Mouse (Mus musculus): ENCODE data around the gene Trpv6. TPM values are rescaled to one million over a fixed set of nuclear protein-coding genes. Genes with fewer than 3 reads are reported as not detected.

Trpv6 gene
- polyA plus RNA-seq, 1 experiment from 2014 or later = 0.90 TPM

- Histone ChIP-seq H3K4me3 (replicated peaks) (no peak overlapping the region), H3K36me3 (peaks cover 55% of the 10 kb centered on the region), H3K4me2 (replicated peaks) (no peak overlapping the region), H3K27ac (no peak overlapping the region), H3K9me3 (no peaks in the 10 kb centered on the region), H3K4me1 (replicated peaks) (no peaks in the 10 kb centered on the region), H3K27me3 (no peaks in the 10 kb centered on the region), H3K9ac (replicated peaks) (no peak overlapping the region)
- WGBS = 94% methylated on average over 9 of the region's 9 CpGs
- ATAC-seq = no peak
These were observed 15.9 kb downstream of the Trpv6 start for GRCm38 (mm10) chr6:41620173-41620798.

GRCm38 (mm10) chr6:41607637-41608036, 28.6 kb downstream of the Trpv6 start:
- ATAC-seq = no peak
- H3K27ac ChIP-seq = no peak overlapping the region
- no peaks in the 10 kb centered on the region for H3K27me3 ChIP-seq
- 0 out of 2 replicates have a peak overlapping the region, but pooled peaks have one; percentile 7 for H3K9ac ChIP-seq (replicated peaks)
- H3K36me3 ChIP-seq = no peaks in the 10 kb centered on the region
- peak overlapping the region; percentile 64 for H3K4me2 ChIP-seq (replicated peaks)
- WGBS = 68% methylated on average over 5 of the region's 5 CpGs
- H3K4me1 ChIP-seq (replicated peaks) = peaks cover 35% of the 10 kb centered on the region
- H3K9me3 ChIP-seq = no peaks in the 10 kb centered on the region
- H3K4me3 ChIP-seq (replicated peaks) = no peak overlapping the region

- Histone ChIP-seq H3K4me1 (replicated peaks) (peaks cover 35% of the 10 kb centered on the region), H3K27ac (no peak overlapping the region), H3K27me3 (no peaks in the 10 kb centered on the region), H3K4me3 (replicated peaks) (peak overlapping the region; percentile 77), H3K4me2 (replicated peaks) (peak overlapping the region; percentile 64), H3K36me3 (no peaks in the 10 kb centered on the region), H3K9ac (replicated peaks) (peak overlapping the region; percentile 92), H3K9me3 (no peaks in the 10 kb centered on the region)
- ATAC-seq = peak; percentile 12
- 6% methylated on average over 4 of the region's 4 CpGs for WGBS
These were observed 30.0 kb downstream of the Trpv6 start for GRCm38 (mm10) chr6:41606214-41606613.

- peaks cover 35% of the 10 kb centered on the region for H3K4me1 ChIP-seq (replicated peaks)
- H3K9ac ChIP-seq (replicated peaks) = peak overlapping the region; percentile 92
- H3K4me2 ChIP-seq (replicated peaks) = peak overlapping the region; percentile 64
- WGBS = under 1% methylated on average over 7 of the region's 7 CpGs
- H3K27ac ChIP-seq = peak overlapping the region; percentile 95
- H3K9me3 ChIP-seq = no peaks in the 10 kb centered on the region
- no peaks in the 10 kb centered on the region for H3K36me3 ChIP-seq
- no peaks in the 10 kb centered on the region for H3K27me3 ChIP-seq
- peak overlapping the region; percentile 77 for H3K4me3 ChIP-seq (replicated peaks)
- ATAC-seq = peak; percentile 68
These were observed 30.5 kb downstream of the Trpv6 start for GRCm38 (mm10) chr6:41605794-41606104.

GRCm38 (mm10) chr6:41605061-41605793, 31.0 kb downstream of the Trpv6 start, which contains the start of gene Ephb6:
TSS of gene Ephb6 (plus strand) at chr6:41605482.
- Histone ChIP-seq H3K27ac (peak within 1 kb of the TSS; percentile 95), H3K36me3 (no peaks in the 10 kb centered on the region), H3K9me3 (no peaks in the 10 kb centered on the region), H3K4me3 (replicated peaks) (peak within 1 kb of the TSS; percentile 77), H3K27me3 (no peaks in the 10 kb centered on the region), H3K4me1 (replicated peaks) (peaks cover 35% of the 10 kb centered on the region), H3K9ac (replicated peaks) (peak within 1 kb of the TSS; percentile 92), H3K4me2 (replicated peaks) (peak within 1 kb of the TSS; percentile 64)
- under 1% methylated on average over 67 of the region's 68 CpGs for WGBS
- ATAC-seq = peak; percentile 95

- H3K27me3 ChIP-seq = no peaks in the 10 kb centered on the region
- H3K4me1 ChIP-seq (replicated peaks) = peaks cover 32% of the 10 kb centered on the region
- H3K9ac ChIP-seq (replicated peaks) = peak overlapping the region; percentile 92
- ATAC-seq = peak; percentile 70
- H3K27ac ChIP-seq = peak overlapping the region; percentile 95
- H3K4me2 ChIP-seq (replicated peaks) = peak overlapping the region; percentile 64
- no peaks in the 10 kb centered on the region for H3K36me3 ChIP-seq
- peak overlapping the region; percentile 77 for H3K4me3 ChIP-seq (replicated peaks)
- under 1% methylated on average over 23 of the region's 23 CpGs for WGBS
- no peaks in the 10 kb centered on the region for H3K9me3 ChIP-seq
These were observed 31.7 kb downstream of the Trpv6 start for GRCm38 (mm10) chr6:41604401-41605050.

GRCm38 (mm10) chr6:41582189-41582588, 54.0 kb downstream of the Trpv6 start:
- H3K4me2 ChIP-seq (replicated peaks) = no peak overlapping the region
- no peaks in the 10 kb centered on the region for H3K27me3 ChIP-seq
- no peak for ATAC-seq
- no peak overlapping the region for H3K4me3 ChIP-seq (replicated peaks)
- H3K4me1 ChIP-seq (replicated peaks) = no peaks in the 10 kb centered on the region
- WGBS = 93% methylated on average over 1 of the region's 1 CpGs
- no peak overlapping the region for H3K27ac ChIP-seq
- no peak overlapping the region for H3K9ac ChIP-seq (replicated peaks)
- H3K9me3 ChIP-seq = peaks cover 3% of the 10 kb centered on the region; the same call in 1 of the 2 replicates
- H3K36me3 ChIP-seq = no peaks in the 10 kb centered on the region

GRCm38 (mm10) chr6:41581295-41581694, 54.9 kb downstream of the Trpv6 start:
- peak; percentile 74 for ATAC-seq
- 42% methylated on average over 7 of the region's 7 CpGs for WGBS
- H3K27ac ChIP-seq = no peak overlapping the region
- H3K9me3 ChIP-seq = peaks cover 3% of the 10 kb centered on the region; the same call in 1 of the 2 replicates
- H3K9ac ChIP-seq (replicated peaks) = no peak overlapping the region
- H3K4me3 ChIP-seq (replicated peaks) = no peak overlapping the region
- H3K27me3 ChIP-seq = no peaks in the 10 kb centered on the region
- H3K36me3 ChIP-seq = no peaks in the 10 kb centered on the region
- no peak overlapping the region for H3K4me2 ChIP-seq (replicated peaks)
- no peaks in the 10 kb centered on the region for H3K4me1 ChIP-seq (replicated peaks)

- Histone ChIP-seq H3K4me2 (replicated peaks) (no peak overlapping the region), H3K9ac (replicated peaks) (no peak overlapping the region), H3K36me3 (no peaks in the 10 kb centered on the region), H3K4me3 (replicated peaks) (no peak overlapping the region), H3K4me1 (replicated peaks) (no peaks in the 10 kb centered on the region), H3K9me3 (no peaks in the 10 kb centered on the region), H3K27me3 (no peaks in the 10 kb centered on the region), H3K27ac (no peak overlapping the region)
- 49% methylated on average over 5 of the region's 5 CpGs for WGBS
- ATAC-seq = peak; percentile 59; the same call in 1 of the 2 replicates
These were observed 58.9 kb downstream of the Trpv6 start for GRCm38 (mm10) chr6:41577297-41577696.

- 62% methylated on average over 5 of the region's 5 CpGs for WGBS
- Histone ChIP-seq H3K4me3 (replicated peaks) (no peak overlapping the region), H3K27me3 (no peaks in the 10 kb centered on the region), H3K9ac (replicated peaks) (no peak overlapping the region), H3K9me3 (no peaks in the 10 kb centered on the region), H3K4me1 (replicated peaks) (no peaks in the 10 kb centered on the region), H3K36me3 (no peaks in the 10 kb centered on the region), H3K27ac (no peak overlapping the region), H3K4me2 (replicated peaks) (no peak overlapping the region)
- no peak for ATAC-seq
These were observed 59.6 kb downstream of the Trpv6 start for GRCm38 (mm10) chr6:41576526-41577097.
